Mouse (Mus musculus): Measurements from ENCODE around the gene Slc46a1. TPM values are rescaled to one million over a fixed set of nuclear protein-coding genes. Genes with fewer than 3 reads are reported as not detected.
A peak's percentile ranks its signal among the peaks of the same experiment; 100 is the strongest.

The Slc46a1 gene
- polyA plus RNA-seq, 1 experiment from 2014 or later, result 22.2 TPM

- Histone ChIP-seq H3K4me1 (replicated peaks) (peaks cover 16% of the 10 kb centered on the region), H3K27me3 (no peaks in the 10 kb centered on the region), H3K36me3 (no peaks in the 10 kb centered on the region), H3K27ac (no peak overlapping the region), H3K9me3 (no peaks in the 10 kb centered on the region), H3K4me3 (no peak overlapping the region), H3K9ac (no peak overlapping the region), H3K4me2 (no peak overlapping the region)
- 81% methylated on average over 5 of the region's 5 CpGs for WGBS
- ATAC-seq (ENCODE audit: low FRiP score), result no peak
These were observed 2.8 kb upstream of the Slc46a1 start for GRCm38 (mm10) chr11:78462669-78463068.

- peaks cover 16% of the 10 kb centered on the region for H3K4me1 ChIP-seq (replicated peaks)
- no peak overlapping the region for H3K4me3 ChIP-seq
- ATAC-seq (ENCODE audit: low FRiP score), result no peak
- no peaks in the 10 kb centered on the region for H3K9me3 ChIP-seq
- no peak overlapping the region for H3K27ac ChIP-seq
- no peaks in the 10 kb centered on the region for H3K36me3 ChIP-seq
- H3K4me2 ChIP-seq, result no peak overlapping the region
- H3K9ac ChIP-seq, result no peak overlapping the region
- 69% methylated on average over 13 of the region's 13 CpGs for whole genome bisulfite sequencing
- H3K27me3 ChIP-seq, result no peaks in the 10 kb centered on the region
These were observed 2.0 kb upstream of the Slc46a1 start for GRCm38 (mm10) chr11:78463286-78464036.

GRCm38 (mm10) chr11:78465116-78465515 is 381 bp upstream of the Slc46a1 start:
- no peak for ATAC-seq (ENCODE audit: low FRiP score)
- H3K9ac ChIP-seq, result peak overlapping the region; percentile 77; the same call in 1 of the 2 replicates
- no peaks in the 10 kb centered on the region for H3K27me3 ChIP-seq
- H3K4me1 ChIP-seq (replicated peaks), result peaks cover 16% of the 10 kb centered on the region
- H3K4me3 ChIP-seq, result peak overlapping the region; percentile 56
- no peaks in the 10 kb centered on the region for H3K9me3 ChIP-seq
- peak overlapping the region; percentile 63 for H3K4me2 ChIP-seq
- WGBS, result 27% methylated on average over 9 of the region's 9 CpGs
- no peaks in the 10 kb centered on the region for H3K36me3 ChIP-seq
- H3K27ac ChIP-seq, result peak overlapping the region; percentile 87

GRCm38 (mm10) chr11:78466242-78466912 is 880 bp downstream of the Slc46a1 start:
- Histone ChIP-seq H3K27ac (peak overlapping the region; percentile 87), H3K9ac (peak overlapping the region; percentile 77), H3K27me3 (no peaks in the 10 kb centered on the region), H3K4me2 (peak overlapping the region; percentile 63), H3K4me3 (peak overlapping the region; percentile 56), H3K36me3 (peaks cover 10% of the 10 kb centered on the region), H3K4me1 (replicated peaks) (peaks cover 16% of the 10 kb centered on the region), H3K9me3 (no peaks in the 10 kb centered on the region)
- WGBS, result 54% methylated on average over 23 of the region's 23 CpGs
- ATAC-seq (ENCODE audit: low FRiP score), result peak; percentile 39; the same call in 1 of the 2 replicates

GRCm38 (mm10) chr11:78467515-78467914 is 2.0 kb downstream of the Slc46a1 start:
- H3K4me2 ChIP-seq, result no peak overlapping the region
- H3K9me3 ChIP-seq, result no peaks in the 10 kb centered on the region
- H3K27ac ChIP-seq, result no peak overlapping the region
- H3K36me3 ChIP-seq, result peaks cover 22% of the 10 kb centered on the region
- H3K4me3 ChIP-seq, result no peak overlapping the region
- no peak for ATAC-seq (ENCODE audit: low FRiP score)
- H3K9ac ChIP-seq, result no peak overlapping the region
- no peaks in the 10 kb centered on the region for H3K27me3 ChIP-seq
- 91% methylated on average over 7 of the region's 7 CpGs for WGBS
- H3K4me1 ChIP-seq (replicated peaks), result peaks cover 16% of the 10 kb centered on the region

- Histone ChIP-seq H3K4me2 (no peak overlapping the region), H3K27ac (no peak overlapping the region), H3K27me3 (no peaks in the 10 kb centered on the region), H3K9ac (no peak overlapping the region), H3K36me3 (peaks cover 26% of the 10 kb centered on the region), H3K9me3 (no peaks in the 10 kb centered on the region), H3K4me1 (replicated peaks) (peaks cover 16% of the 10 kb centered on the region), H3K4me3 (no peak overlapping the region)
- WGBS, result 69% methylated on average over 3 of the region's 3 CpGs
- no peak for ATAC-seq (ENCODE audit: low FRiP score)
These were observed 2.4 kb downstream of the Slc46a1 start for GRCm38 (mm10) chr11:78467932-78468331.

GRCm38 (mm10) chr11:78471326-78472103 is 6.0 kb downstream of the Slc46a1 start:
- H3K4me1 ChIP-seq (replicated peaks), result peaks cover 4% of the 10 kb centered on the region
- 89% methylated on average over 10 of the region's 10 CpGs for WGBS
- no peaks in the 10 kb centered on the region for H3K9me3 ChIP-seq
- no peak overlapping the region for H3K4me2 ChIP-seq
- H3K36me3 ChIP-seq, result peaks cover 51% of the 10 kb centered on the region
- H3K27ac ChIP-seq, result no peak overlapping the region
- H3K27me3 ChIP-seq, result no peaks in the 10 kb centered on the region
- H3K9ac ChIP-seq, result no peak overlapping the region
- no peak for ATAC-seq (ENCODE audit: low FRiP score)
- H3K4me3 ChIP-seq, result no peak overlapping the region

- H3K9ac ChIP-seq, result no peak overlapping the region
- no peak for ATAC-seq (ENCODE audit: low FRiP score)
- WGBS, result 78% methylated on average over 3 of the region's 3 CpGs
- no peak overlapping the region for H3K4me3 ChIP-seq
- H3K27me3 ChIP-seq, result no peaks in the 10 kb centered on the region
- no peak overlapping the region for H3K4me2 ChIP-seq
- no peaks in the 10 kb centered on the region for H3K4me1 ChIP-seq (replicated peaks)
- H3K36me3 ChIP-seq, result peaks cover 68% of the 10 kb centered on the region
- no peaks in the 10 kb centered on the region for H3K9me3 ChIP-seq
- H3K27ac ChIP-seq, result no peak overlapping the region
These were observed 9.8 kb downstream of the Slc46a1 start for GRCm38 (mm10) chr11:78475289-78475688.

GRCm38 (mm10) chr11:78483639-78484038 is 18.1 kb downstream of the Slc46a1 start:
- peaks cover 92% of the 10 kb centered on the region for H3K36me3 ChIP-seq
- H3K27me3 ChIP-seq, result peaks cover 19% of the 10 kb centered on the region
- H3K9ac ChIP-seq, result no peak overlapping the region
- 64% methylated on average over 7 of the region's 7 CpGs for WGBS
- no peak for ATAC-seq (ENCODE audit: low FRiP score)
- no peaks in the 10 kb centered on the region for H3K4me1 ChIP-seq (replicated peaks)
- no peaks in the 10 kb centered on the region for H3K9me3 ChIP-seq
- no peak overlapping the region for H3K27ac ChIP-seq
- H3K4me3 ChIP-seq, result no peak overlapping the region
- H3K4me2 ChIP-seq, result no peak overlapping the region

- H3K36me3 ChIP-seq, result peaks cover 52% of the 10 kb centered on the region
- no peak for ATAC-seq (ENCODE audit: low FRiP score)
- H3K4me2 ChIP-seq, result no peak overlapping the region
- no peak overlapping the region for H3K9ac ChIP-seq
- WGBS, result 6% methylated on average over 8 of the region's 8 CpGs
- no peak overlapping the region for H3K27ac ChIP-seq
- H3K4me3 ChIP-seq, result no peak overlapping the region
- peaks cover 13% of the 10 kb centered on the region for H3K4me1 ChIP-seq (replicated peaks)
- peaks cover 55% of the 10 kb centered on the region for H3K27me3 ChIP-seq
- no peaks in the 10 kb centered on the region for H3K9me3 ChIP-seq
These were observed 22.7 kb downstream of the Slc46a1 start for GRCm38 (mm10) chr11:78488168-78488567.

GRCm38 (mm10) chr11:78490781-78491241 is 25.3 kb downstream of the Slc46a1 start:
- Histone ChIP-seq H3K9me3 (no peaks in the 10 kb centered on the region), H3K4me2 (peak overlapping the region; percentile 54), H3K4me1 (replicated peaks) (peaks cover 32% of the 10 kb centered on the region), H3K4me3 (peak overlapping the region; percentile 32), H3K9ac (peak overlapping the region; percentile 62), H3K27ac (peak overlapping the region; percentile 50), H3K27me3 (peaks cover 69% of the 10 kb centered on the region), H3K36me3 (peaks cover 27% of the 10 kb centered on the region)
- 10% methylated on average over 47 of the region's 48 CpGs for WGBS
- peak; percentile 81 for ATAC-seq (ENCODE audit: low FRiP score)

- H3K27ac ChIP-seq, result no peak overlapping the region
- no peaks in the 10 kb centered on the region for H3K9me3 ChIP-seq
- H3K27me3 ChIP-seq, result peaks cover 48% of the 10 kb centered on the region
- 9% methylated on average over 6 of the region's 6 CpGs for WGBS
- peaks cover 41% of the 10 kb centered on the region for H3K4me1 ChIP-seq (replicated peaks)
- H3K4me2 ChIP-seq, result peak overlapping the region; percentile 71
- H3K4me3 ChIP-seq, result peak overlapping the region; percentile 73
- ATAC-seq (ENCODE audit: low FRiP score), result no peak
- no peaks in the 10 kb centered on the region for H3K36me3 ChIP-seq
- peak overlapping the region; percentile 94 for H3K9ac ChIP-seq
These were observed 30.4 kb downstream of the Slc46a1 start for GRCm38 (mm10) chr11:78495904-78496303.

Measured in hindbrain, embryonic 13.5 days (tissue).